Mouse (Mus musculus): ENCODE data around the gene Rhox2e. TPM values are rescaled to one million over a fixed set of nuclear protein-coding genes. Genes with fewer than 3 reads are reported as not detected.
"Not testable (repeated sequence)": the region's sequence is repeated elsewhere in the genome, so short reads cannot be mapped to it uniquely, and the experiment has no call there.

Rhox2e gene
- total RNA-seq (2015; ENCODE audit: low replicate concordance) (not detected in 2 replicates), total RNA-seq (2017; ENCODE audit: low replicate concordance) (not detected in 2 replicates)

DNA sequence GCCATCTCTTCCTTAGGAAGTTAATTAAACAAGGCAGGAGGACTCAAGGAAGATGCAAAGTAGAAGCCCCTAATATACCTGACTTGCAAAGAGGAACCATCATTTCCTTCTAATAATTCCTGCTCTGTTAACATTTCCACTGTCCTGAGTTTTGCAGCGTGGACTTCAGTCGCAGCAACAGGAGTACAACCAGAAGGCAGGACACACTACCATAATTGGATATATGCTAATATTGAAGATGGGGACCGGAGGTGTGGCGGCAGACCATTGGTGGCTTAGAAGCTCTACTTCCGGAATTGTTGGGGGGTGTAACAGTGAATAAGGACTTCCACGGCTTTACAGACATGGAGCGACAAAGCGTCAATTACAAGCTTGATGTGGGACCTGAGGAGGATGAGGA is at the start of gene Rhox2e:
TSS of gene Rhox2e (plus strand) at position 301 of the 400 bp plus-strand sequence.
- ATAC-seq (replicated peaks; ENCODE audit: low FRiP score, poor library complexity, severe bottlenecking), result not testable (repeated sequence)

- not testable (repeated sequence) for ATAC-seq (replicated peaks; ENCODE audit: low FRiP score, poor library complexity, severe bottlenecking)
These were observed 16.2 kb upstream of the Rhox2e start, which contains the start of gene Rhox4d for GRCm38 (mm10) chrX:37514059-37514458. TSS of gene Rhox4d (plus strand) at chrX:37514359.

- ATAC-seq (replicated peaks; ENCODE audit: low FRiP score, poor library complexity, severe bottlenecking), result not testable (repeated sequence)
These were observed 11.5 kb downstream of the Rhox2e start, which contains the start of gene Rhox3e for GRCm38 (mm10) chrX:37541719-37542118. TSS of gene Rhox3e (plus strand) at chrX:37542019.

GRCm38 (mm10) chrX:37557112-37557511 is 26.9 kb downstream of the Rhox2e start, which contains the start of gene Rhox4e:
TSS of gene Rhox4e (plus strand) at chrX:37557412.
- ATAC-seq (replicated peaks; ENCODE audit: low FRiP score, poor library complexity, severe bottlenecking), result not testable (repeated sequence)

GRCm38 (mm10) chrX:37571105-37571504 is 40.9 kb downstream of the Rhox2e start, which contains the start of gene Rhox2f:
TSS of gene Rhox2f (plus strand) at chrX:37571405.
- not testable (repeated sequence) for ATAC-seq (replicated peaks; ENCODE audit: low FRiP score, poor library complexity, severe bottlenecking)

DNA sequence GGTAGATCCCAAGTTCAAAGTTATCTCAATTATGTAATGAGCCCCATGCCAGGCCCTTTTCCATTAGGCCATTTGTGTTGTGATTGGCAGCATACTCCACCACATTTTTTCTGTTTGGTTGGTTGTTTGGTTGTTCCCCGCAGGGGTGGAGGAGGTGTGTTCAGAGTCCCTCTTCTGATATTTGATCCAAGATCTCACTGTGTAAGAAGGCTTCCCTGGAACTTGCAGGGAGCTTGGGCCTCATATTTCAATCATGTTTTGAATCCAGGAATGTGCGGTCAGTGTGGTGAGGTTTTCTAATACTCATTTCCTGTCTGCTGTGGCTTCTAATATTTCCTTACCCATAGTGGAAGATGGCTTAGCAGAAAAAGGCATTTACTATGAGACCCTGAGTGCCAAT is 42.4 kb downstream of the Rhox2e start:
- not testable (repeated sequence) for ATAC-seq (replicated peaks; ENCODE audit: low FRiP score, poor library complexity, severe bottlenecking)

DNA sequence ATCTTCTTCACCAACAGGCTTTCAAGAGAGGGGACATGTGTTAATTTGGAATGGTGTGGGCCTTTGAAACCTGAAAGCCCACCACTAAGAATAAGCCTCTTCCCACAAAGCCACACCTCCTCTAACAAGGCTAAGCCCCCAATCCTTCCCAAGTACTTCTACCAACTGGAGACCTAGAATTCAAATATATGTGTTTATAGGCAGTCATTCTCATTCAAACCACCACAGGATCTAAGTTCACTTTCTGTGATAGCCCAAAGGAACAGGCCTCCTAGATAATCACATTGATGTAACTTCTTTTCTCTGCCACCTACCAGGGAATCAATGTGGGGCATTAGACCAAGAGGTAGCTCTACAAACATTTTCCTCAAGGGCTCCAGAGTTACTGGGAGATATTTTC is 50.4 kb downstream of the Rhox2e start, which contains the start of gene Rhox3f:
TSS of gene Rhox3f (plus strand) at position 301 of the 400 bp plus-strand sequence.
- ATAC-seq (replicated peaks; ENCODE audit: low FRiP score, poor library complexity, severe bottlenecking), result not testable (repeated sequence)

Other genes with a start within 250 kb of the Rhox2e start
- not detected in 2 replicates for gene Rhox3a2, start 150.4 kb upstream of the Rhox2e start, total RNA-seq (2015; ENCODE audit: low replicate concordance)
- gene Rhox3a2, start 150.4 kb upstream of the Rhox2e start, total RNA-seq (2017; ENCODE audit: low replicate concordance), result not detected in 2 replicates
- gene Rhox4a2, start 139.6 kb upstream of the Rhox2e start, total RNA-seq (2015; ENCODE audit: low replicate concordance), result not detected in 2 replicates
- not detected in 2 replicates for gene Rhox4a2, start 139.6 kb upstream of the Rhox2e start, total RNA-seq (2017; ENCODE audit: low replicate concordance)
- not detected in 2 replicates for gene Rhox2b, start 118.4 kb upstream of the Rhox2e start, total RNA-seq (2015; ENCODE audit: low replicate concordance)
- gene Rhox2b, start 118.4 kb upstream of the Rhox2e start, total RNA-seq (2017; ENCODE audit: low replicate concordance), result not detected in 2 replicates
- gene Rhox4b, start 98.0 kb upstream of the Rhox2e start, total RNA-seq (2015; ENCODE audit: low replicate concordance), result not detected in 2 replicates
- not detected in 2 replicates for gene Rhox4b, start 98.0 kb upstream of the Rhox2e start, total RNA-seq (2017; ENCODE audit: low replicate concordance)
- not detected in 2 replicates for gene Rhox2c, start 76.8 kb upstream of the Rhox2e start, total RNA-seq (2015; ENCODE audit: low replicate concordance)
- gene Rhox2c, start 76.8 kb upstream of the Rhox2e start, total RNA-seq (2017; ENCODE audit: low replicate concordance), result not detected in 2 replicates
- not detected in 2 replicates for gene Rhox3c, start 71.9 kb upstream of the Rhox2e start, total RNA-seq (2015; ENCODE audit: low replicate concordance)
- gene Rhox3c, start 71.9 kb upstream of the Rhox2e start, total RNA-seq (2017; ENCODE audit: low replicate concordance), result not detected in 2 replicates
- not detected in 2 replicates for gene Rhox4c, start 50.1 kb upstream of the Rhox2e start, total RNA-seq (2015; ENCODE audit: low replicate concordance)
- gene Rhox4c, start 50.1 kb upstream of the Rhox2e start, total RNA-seq (2017; ENCODE audit: low replicate concordance), result not detected in 2 replicates
- gene Rhox2d, start 37.0 kb upstream of the Rhox2e start, total RNA-seq (2015; ENCODE audit: low replicate concordance), result not detected in 2 replicates
- gene Rhox2d, start 37.0 kb upstream of the Rhox2e start, total RNA-seq (2017; ENCODE audit: low replicate concordance), result not detected in 2 replicates
- gene Rhox4d, start 16.1 kb upstream of the Rhox2e start, total RNA-seq (2015; ENCODE audit: low replicate concordance), result not detected in 2 replicates
- gene Rhox4d, start 16.1 kb upstream of the Rhox2e start, total RNA-seq (2017; ENCODE audit: low replicate concordance), result not detected in 2 replicates
- gene Rhox3e, start 11.6 kb downstream of the Rhox2e start, total RNA-seq (2015; ENCODE audit: low replicate concordance), result not detected in 2 replicates
- gene Rhox3e, start 11.6 kb downstream of the Rhox2e start, total RNA-seq (2017; ENCODE audit: low replicate concordance), result not detected in 2 replicates
- not detected in 2 replicates for gene Rhox4e, start 27.0 kb downstream of the Rhox2e start, total RNA-seq (2015; ENCODE audit: low replicate concordance)
- gene Rhox4e, start 27.0 kb downstream of the Rhox2e start, total RNA-seq (2017; ENCODE audit: low replicate concordance), result not detected in 2 replicates
- gene Rhox2f, start 41.0 kb downstream of the Rhox2e start, total RNA-seq (2015; ENCODE audit: low replicate concordance), result not detected in 2 replicates
- gene Rhox2f, start 41.0 kb downstream of the Rhox2e start, total RNA-seq (2017; ENCODE audit: low replicate concordance), result not detected in 2 replicates
- not detected in 2 replicates for gene Rhox3f, start 50.5 kb downstream of the Rhox2e start, total RNA-seq (2015; ENCODE audit: low replicate concordance)
- gene Rhox3f, start 50.5 kb downstream of the Rhox2e start, total RNA-seq (2017; ENCODE audit: low replicate concordance), result not detected in 2 replicates
- gene Rhox4f, start 77.3 kb downstream of the Rhox2e start, total RNA-seq (2015; ENCODE audit: low replicate concordance), result not detected in 2 replicates
- gene Rhox4f, start 77.3 kb downstream of the Rhox2e start, total RNA-seq (2017; ENCODE audit: low replicate concordance), result not detected in 2 replicates
- gene Rhox3g, start 98.2 kb downstream of the Rhox2e start, total RNA-seq (2015; ENCODE audit: low replicate concordance), result not detected in 2 replicates
- gene Rhox3g, start 98.2 kb downstream of the Rhox2e start, total RNA-seq (2017; ENCODE audit: low replicate concordance), result not detected in 2 replicates
- gene Rhox2g, start 113.0 kb downstream of the Rhox2e start, total RNA-seq (2015; ENCODE audit: low replicate concordance), result not detected in 2 replicates
- not detected in 2 replicates for gene Rhox2g, start 113.0 kb downstream of the Rhox2e start, total RNA-seq (2017; ENCODE audit: low replicate concordance)
- gene Rhox4g, start 120.9 kb downstream of the Rhox2e start, total RNA-seq (2015; ENCODE audit: low replicate concordance), result not detected in 2 replicates
- gene Rhox4g, start 120.9 kb downstream of the Rhox2e start, total RNA-seq (2017; ENCODE audit: low replicate concordance), result not detected in 2 replicates
- gene Rhox3h, start 138.3 kb downstream of the Rhox2e start, total RNA-seq (2015; ENCODE audit: low replicate concordance), result not detected in 2 replicates
- gene Rhox3h, start 138.3 kb downstream of the Rhox2e start, total RNA-seq (2017; ENCODE audit: low replicate concordance), result not detected in 2 replicates
- gene Rhox2h, start 142.8 kb downstream of the Rhox2e start, total RNA-seq (2015; ENCODE audit: low replicate concordance), result not detected in 2 replicates
- not detected in 2 replicates for gene Rhox2h, start 142.8 kb downstream of the Rhox2e start, total RNA-seq (2017; ENCODE audit: low replicate concordance)